In the genomic region with DNA sequence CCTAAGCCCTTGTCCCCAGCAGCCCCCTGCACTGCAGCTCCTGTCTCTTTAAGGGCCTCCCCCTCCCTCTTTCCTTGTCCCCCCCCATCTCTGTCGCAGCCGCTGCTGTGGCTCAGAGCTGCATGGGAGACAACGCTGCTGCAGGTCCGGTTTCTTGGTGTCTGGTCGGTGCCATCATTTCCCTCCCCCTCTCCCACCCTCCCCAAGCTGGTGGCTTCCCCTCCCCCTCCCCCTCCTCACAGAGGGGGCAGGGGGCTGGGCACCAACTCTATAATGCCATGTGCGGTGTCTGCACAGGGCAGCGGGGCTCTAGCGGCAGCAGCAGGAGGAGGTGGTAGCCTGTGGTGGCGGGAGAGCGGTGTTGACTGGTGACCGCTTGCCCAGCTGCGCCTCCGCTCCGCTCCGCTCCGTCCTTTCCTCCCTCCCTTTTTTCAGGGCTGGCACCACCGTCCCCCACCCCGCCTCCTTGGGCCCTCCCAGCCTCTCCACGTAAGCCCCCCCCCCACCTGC, we compare ENCODE assay signal across 7 mouse cellular contexts. TPM values are rescaled to one million over a fixed set of nuclear protein-coding genes. Genes with fewer than 3 reads are reported as not detected.
DNase-seq lines count a peak whose midpoint lies in the region; ATAC-seq lines count a peak whose summit lies in the region.

No protein-coding gene starts in this region.

- no peaks in the 10 kb centered on the region for H3K36me3 ChIP-seq in liver, embryonic 11.5 days (ENCODE audit: control insufficient read depth, insufficient read depth, low read length)
- no peaks in the 10 kb centered on the region for H3K36me3 ChIP-seq in hindbrain, embryonic 11.5 days (ENCODE audit: control insufficient read depth, insufficient read depth, low read length)
- H3K36me3 ChIP-seq in midbrain, embryonic 16.5 days (ENCODE audit: control insufficient read depth, insufficient read depth, low read length): no peaks in the 10 kb centered on the region

- H3K4me2 ChIP-seq in liver, embryonic 11.5 days: peak overlapping the region; percentile 52
- peak overlapping the region; percentile 83 for H3K4me2 ChIP-seq in hindbrain, embryonic 11.5 days (replicated peaks; ENCODE audit: low read depth, low read length)
- peak overlapping the region; percentile 82 for H3K4me2 ChIP-seq in midbrain, embryonic 16.5 days (ENCODE audit: low read length)

- H3K4me3 ChIP-seq in liver, embryonic 11.5 days (ENCODE audit: low read depth, low read length): peak overlapping the region; percentile 26
- H3K4me3 ChIP-seq in hindbrain, embryonic 11.5 days (ENCODE audit: low read depth, low read length): peak overlapping the region; percentile 56
- H3K4me3 ChIP-seq in midbrain, embryonic 16.5 days (ENCODE audit: low read depth, low read length): peak overlapping the region; percentile 78

- ATAC-seq in liver, embryonic 11.5 days (replicated peaks; ENCODE audit: low FRiP score): no peak
- peak; percentile 82 for ATAC-seq in hindbrain, embryonic 11.5 days (ENCODE audit: low FRiP score)
- peak; percentile 84 for ATAC-seq in midbrain, embryonic 16.5 days

- no peaks in the 10 kb centered on the region for H3K9me3 ChIP-seq in liver, embryonic 11.5 days (ENCODE audit: control insufficient read depth, low read length)
- H3K9me3 ChIP-seq in hindbrain, embryonic 11.5 days (ENCODE audit: control insufficient read depth, low read length): no peaks in the 10 kb centered on the region
- H3K9me3 ChIP-seq in midbrain, embryonic 16.5 days (replicated peaks; ENCODE audit: control insufficient read depth, low read length, poor library complexity, severe bottlenecking): no peaks in the 10 kb centered on the region

- DNase-seq in liver, embryonic 11.5 days (ENCODE audit: low spot score): no peak
- no peak for DNase-seq in liver
- peak; percentile 76 to 82 for DNase-seq in cerebellum, postnatal 25 days
- DNase-seq in hindbrain, embryonic 11.5 days (ENCODE audit: low spot score): peak; percentile 62
- no peak for DNase-seq in c-Kit-positive CD71-positive TER-119-positive erythroid progenitor cells, embryonic 14.5 days (ENCODE audit: low spot score)
- DNase-seq in layer of hippocampus, adult 9-11 months: no peak

- WGBS in liver, embryonic 11.5 days: 0% methylated on average over 11 of the region's 19 CpGs
- 4% methylated on average over 12 of the region's 19 CpGs for WGBS in hindbrain, embryonic 11.5 days
- WGBS in midbrain, embryonic 16.5 days: under 1% methylated on average over 11 of the region's 19 CpGs

- H3K4me1 ChIP-seq in liver, embryonic 11.5 days (replicated peaks; ENCODE audit: control insufficient read depth, insufficient read depth, low read length): peaks cover 6% of the 10 kb centered on the region; the same call in 1 of the 2 replicates
- H3K4me1 ChIP-seq in hindbrain, embryonic 11.5 days (replicated peaks; ENCODE audit: control insufficient read depth, insufficient read depth, low read length): no peaks in the 10 kb centered on the region; the same call in 1 of the 2 replicates
- H3K4me1 ChIP-seq in midbrain, embryonic 16.5 days (ENCODE audit: control insufficient read depth, insufficient read depth, low read length): peaks cover 32% of the 10 kb centered on the region

- no peak overlapping the region for H3K9ac ChIP-seq in liver, embryonic 11.5 days (ENCODE audit: low read depth, low read length)
- H3K9ac ChIP-seq in hindbrain, embryonic 11.5 days (ENCODE audit: low read depth, low read length): peak overlapping the region; percentile 76
- peak overlapping the region; percentile 96 for H3K9ac ChIP-seq in midbrain, embryonic 16.5 days (ENCODE audit: low read depth, low read length)

- H3K27me3 ChIP-seq in liver, embryonic 11.5 days (replicated peaks; ENCODE audit: control insufficient read depth, insufficient read depth, low read length): peaks cover 33% of the 10 kb centered on the region
- no peaks in the 10 kb centered on the region; the same call in 1 of the 2 replicates for H3K27me3 ChIP-seq in hindbrain, embryonic 11.5 days (ENCODE audit: control insufficient read depth, insufficient read depth, low read length)
- no peaks in the 10 kb centered on the region for H3K27me3 ChIP-seq in midbrain, embryonic 16.5 days (ENCODE audit: control insufficient read depth, insufficient read depth, low read depth, low read length)

- no peak overlapping the region for H3K27ac ChIP-seq in liver, embryonic 11.5 days (ENCODE audit: low read depth, low read length)
- H3K27ac ChIP-seq in hindbrain, embryonic 11.5 days (ENCODE audit: low read depth, low read length): peak overlapping the region; percentile 79
- peak overlapping the region; percentile 94 for H3K27ac ChIP-seq in midbrain, embryonic 16.5 days (ENCODE audit: low read length)

RNA-seq across cellular contexts. Expression of gene 4930451I11Rik, which starts 8.2 kb away (rescaled TPM):
- polyA plus RNA-seq in liver, embryonic 11.5 days (2014; fragmentation: Nextera tagmentation; extraction: Ambion mirVana): not detected in 2 replicates
- not detected in 2 replicates for polyA plus RNA-seq in hindbrain, embryonic 11.5 days (2014; fragmentation: Nextera tagmentation; extraction: Ambion mirVana)
- not detected in 2 replicates for polyA plus RNA-seq in midbrain, embryonic 16.5 days (2015; fragmentation: Nextera tagmentation; extraction: Ambion mirVana)

RNA-seq across cellular contexts. Expression of gene Doc2a, which starts 24.0 kb away (rescaled TPM):
- polyA plus RNA-seq in liver, embryonic 11.5 days (2014; fragmentation: Nextera tagmentation; extraction: Ambion mirVana): 0.52 and 1.6 TPM in 2 replicates
- polyA plus RNA-seq in hindbrain, embryonic 11.5 days (2014; fragmentation: Nextera tagmentation; extraction: Ambion mirVana): 3.4 and 3.7 TPM in 2 replicates
- polyA plus RNA-seq in midbrain, embryonic 16.5 days (2015; fragmentation: Nextera tagmentation; extraction: Ambion mirVana): 24.2 and 35.8 TPM in 2 replicates

RNA-seq across cellular contexts. Expression of gene Fam57b, which starts 25.8 kb away (rescaled TPM):
- polyA plus RNA-seq in liver, embryonic 11.5 days (2014; fragmentation: Nextera tagmentation; extraction: Ambion mirVana): 0.21 TPM in 1 of 2 replicates, not detected in the other
- polyA plus RNA-seq in hindbrain, embryonic 11.5 days (2014; fragmentation: Nextera tagmentation; extraction: Ambion mirVana): 14.6 and 16.3 TPM in 2 replicates
- 55.0 and 61.1 TPM in 2 replicates for polyA plus RNA-seq in midbrain, embryonic 16.5 days (2015; fragmentation: Nextera tagmentation; extraction: Ambion mirVana)

RNA-seq across cellular contexts. Expression of gene Ppp4c, which starts 31.0 kb away (rescaled TPM):
- 266 and 269 TPM in 2 replicates for polyA plus RNA-seq in liver, embryonic 11.5 days (2014; fragmentation: Nextera tagmentation; extraction: Ambion mirVana)
- 313 and 330 TPM in 2 replicates for polyA plus RNA-seq in hindbrain, embryonic 11.5 days (2014; fragmentation: Nextera tagmentation; extraction: Ambion mirVana)
- polyA plus RNA-seq in midbrain, embryonic 16.5 days (2015; fragmentation: Nextera tagmentation; extraction: Ambion mirVana): 155 and 182 TPM in 2 replicates

RNA-seq across cellular contexts. Expression of gene Hirip3, which starts 38.5 kb away (rescaled TPM):
- 17.3 and 24.6 TPM in 2 replicates for polyA plus RNA-seq in liver, embryonic 11.5 days (2014; fragmentation: Nextera tagmentation; extraction: Ambion mirVana)
- polyA plus RNA-seq in hindbrain, embryonic 11.5 days (2014; fragmentation: Nextera tagmentation; extraction: Ambion mirVana): 22.0 and 25.2 TPM in 2 replicates
- 19.8 and 20.0 TPM in 2 replicates for polyA plus RNA-seq in midbrain, embryonic 16.5 days (2015; fragmentation: Nextera tagmentation; extraction: Ambion mirVana)

Comparison
In these comparisons a context has a peak if more than half of its experiments do, and no peak if none do; other contexts are left out.
1. DNase-seq: peak in cerebellum, postnatal 25 days (2 of 2) and hindbrain, embryonic 11.5 days (single experiment); none in liver, embryonic 11.5 days (single experiment), liver (single experiment), c-Kit-positive CD71-positive TER-119-positive erythroid progenitor cells, embryonic 14.5 days (single experiment) and layer of hippocampus, adult 9-11 months (single experiment).
2. H3K4me3 ChIP-seq: peak in every context shown above with its lines; median percentile 78 in midbrain, embryonic 16.5 days; 56 in hindbrain, embryonic 11.5 days; 26 in liver, embryonic 11.5 days.
3. RNA of gene Fam57b, which starts 25.8 kb away (polyA plus RNA-seq): 55.0 to 61.1 TPM in midbrain, embryonic 16.5 days and 14.6 to 16.3 TPM in hindbrain, embryonic 11.5 days; 0.21 TPM in liver, embryonic 11.5 days; every median in the first group is over 10 times any median in the second.
4. Peak in every context shown above with its lines, with median percentiles within 50 percentile points of each other: H3K4me2 ChIP-seq.